Mouse (Mus musculus): ENCODE measurements around the gene Slc8a3.

GRCm38 (mm10) chr12:81184967-81185366 lies 148.0 kb downstream of the Slc8a3 start:
- TF ChIP-seq CTCF (conservative IDR thresholded peaks at IDR 0.05 in 1 of 2, IDR thresholded peaks at IDR 0.05 in 1 of 2; ENCODE audit: low read depth in 2 of 2, low read length in 2 of 2) (no peak), ZC3H11A (IDR thresholded peaks at IDR 0.05; ENCODE audit: low read depth, low read length) (no peak), TBP (conservative IDR thresholded peaks at IDR 0.05; ENCODE audit: low read depth, low read length) (no peak), POLR2A (IDR thresholded peaks at IDR 0.05; ENCODE audit: low read depth, low read length) (no peak), MEF2A (IDR thresholded peaks at IDR 0.05; ENCODE audit: borderline replicate concordance, low read depth, low read length) (no peak), MAFK (IDR thresholded peaks at IDR 0.05; ENCODE audit: insufficient replicate concordance, low read length) (no peak), TCF12 (IDR thresholded peaks at IDR 0.05; ENCODE audit: low read depth, low read length) (no peak), BHLHE40 (IDR thresholded peaks at IDR 0.05; ENCODE audit: low read depth, low read length) (no peak), SMC3 (IDR thresholded peaks at IDR 0.05; ENCODE audit: low read depth, low read length) (no peak)
